In the genomic region with DNA sequence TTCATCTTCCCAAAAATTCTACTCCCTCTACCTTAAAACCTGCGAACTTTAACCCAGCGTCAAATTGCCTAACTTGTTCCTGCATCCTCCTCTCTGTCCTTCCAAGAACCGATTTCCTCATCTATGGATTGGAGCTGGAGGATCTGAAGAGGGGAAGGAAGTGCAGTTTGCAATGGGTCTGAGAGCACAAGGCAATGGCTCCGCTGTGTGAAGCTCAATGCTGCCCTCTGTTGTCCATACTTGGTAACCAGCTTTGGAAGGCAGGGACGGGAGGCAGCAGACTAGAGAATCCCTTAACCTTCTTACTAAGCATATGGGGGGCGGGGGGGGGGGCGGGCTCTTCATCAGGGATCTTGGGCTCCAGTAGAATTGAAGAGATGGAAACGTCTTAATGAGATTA, we compare ENCODE assay signal across 9 mouse cellular contexts. TPM values are rescaled to one million over a fixed set of nuclear protein-coding genes. Genes with fewer than 3 reads are reported as not detected.
DNase-seq lines count a peak whose midpoint lies in the region; ATAC-seq and TF ChIP-seq lines count a peak whose summit lies in the region.
"Had no signal": no experiment of that assay in that cellular context is flagged by ENCODE, and none has a peak within 500 bp of the region (broad histone marks: within the 10 kb centered on the region; RNA-seq: fewer than 3 reads in every experiment).

No protein-coding gene starts in this region.

- H3K36me3 ChIP-seq in hindbrain, embryonic 10.5 days = no peaks in the 10 kb centered on the region
- no peaks in the 10 kb centered on the region for H3K36me3 ChIP-seq in hindbrain, embryonic 12.5 days
- H3K36me3 ChIP-seq in hindbrain, postnatal 0 days (ENCODE audit: insufficient read depth, low read length) = no peaks in the 10 kb centered on the region
- H3K36me3 ChIP-seq in midbrain, embryonic 12.5 days = no peaks in the 10 kb centered on the region
- no peaks in the 10 kb centered on the region for H3K36me3 ChIP-seq in small intestine, adult 2 months (ENCODE audit: control insufficient read depth, insufficient read depth, low read length)

- peak; percentile 98 for TF ChIP-seq CTCF in embryonic fibroblast, embryonic 13.5 days (IDR thresholded peaks at IDR 0.05; ENCODE audit: borderline replicate concordance, insufficient read depth, low read length)
- TF ChIP-seq CTCF in hindbrain, postnatal 0 days (IDR thresholded peaks at IDR 0.05; ENCODE audit: low read depth) = peak; percentile 92
- TF ChIP-seq CTCF in small intestine, adult 2 months (IDR thresholded peaks at IDR 0.05; ENCODE audit: extremely low read depth, insufficient read length, insufficient replicate concordance, low read depth, low read length) = peak; percentile 77; the same call in 1 of the 2 replicates

- no peak overlapping the region for H3K4me3 ChIP-seq in hindbrain, embryonic 10.5 days
- no peak overlapping the region for H3K4me3 ChIP-seq in hindbrain, embryonic 12.5 days
- no peak overlapping the region for H3K4me3 ChIP-seq in embryonic fibroblast, embryonic 13.5 days (ENCODE audit: insufficient read depth, low read length)
- no peak overlapping the region for H3K4me3 ChIP-seq in hindbrain, postnatal 0 days (ENCODE audit: low read length)
- H3K4me3 ChIP-seq in midbrain, embryonic 12.5 days = no peak overlapping the region
- no peak overlapping the region for H3K4me3 ChIP-seq in small intestine, adult 2 months (ENCODE audit: low read depth, low read length)
- H3K4me3 ChIP-seq: myocyte had no signal

- H3K27me3 ChIP-seq in hindbrain, embryonic 10.5 days (ENCODE audit: insufficient read depth, poor library complexity, severe bottlenecking) = peaks cover 81% of the 10 kb centered on the region
- peaks cover 91% of the 10 kb centered on the region for H3K27me3 ChIP-seq in hindbrain, embryonic 12.5 days
- H3K27me3 ChIP-seq in hindbrain, postnatal 0 days (ENCODE audit: insufficient read depth, low read length) = peaks cover 45% of the 10 kb centered on the region
- H3K27me3 ChIP-seq in midbrain, embryonic 12.5 days = peaks cover 78% of the 10 kb centered on the region
- peaks cover 21% of the 10 kb centered on the region for H3K27me3 ChIP-seq in small intestine, adult 2 months (ENCODE audit: control insufficient read depth, insufficient read depth, low read length)

- intact Hi-C loops in left cerebral cortex, postnatal 14 days (cut with DNase I) = loop anchor here (1.0 to 2.0 kb wide), 2 partner anchors 77 to 250 kb away; no protein-coding TSS in a partner anchor

- no peak overlapping the region for H3K4me2 ChIP-seq in hindbrain, embryonic 12.5 days (replicated peaks)
- no peak overlapping the region for H3K4me2 ChIP-seq in hindbrain, postnatal 0 days (ENCODE audit: low read depth, low read length)
- no peak overlapping the region for H3K4me2 ChIP-seq in midbrain, embryonic 12.5 days (replicated peaks)

- no peaks in the 10 kb centered on the region for H3K9me3 ChIP-seq in hindbrain, embryonic 10.5 days
- no peaks in the 10 kb centered on the region for H3K9me3 ChIP-seq in hindbrain, embryonic 12.5 days (replicated peaks)
- no peaks in the 10 kb centered on the region for H3K9me3 ChIP-seq in hindbrain, postnatal 0 days (ENCODE audit: low read length)
- no peaks in the 10 kb centered on the region for H3K9me3 ChIP-seq in midbrain, embryonic 12.5 days

- ATAC-seq in hindbrain, embryonic 12.5 days (ENCODE audit: low FRiP score) = no peak
- ATAC-seq in hindbrain, postnatal 0 days = peak; percentile 73
- ATAC-seq in midbrain, embryonic 12.5 days (ENCODE audit: low FRiP score, low read depth) = peak; percentile 8; the same call in 1 of the 2 replicates

- H3K4me1 ChIP-seq in hindbrain, embryonic 10.5 days (replicated peaks) = peaks cover 46% of the 10 kb centered on the region
- H3K4me1 ChIP-seq in hindbrain, embryonic 12.5 days = peaks cover 33% of the 10 kb centered on the region
- no peaks in the 10 kb centered on the region for H3K4me1 ChIP-seq in embryonic fibroblast, embryonic 13.5 days (ENCODE audit: control insufficient read depth, insufficient read depth, low read length)
- 0 out of 2 replicates have a peak, but pooled peaks cover 4% of the 10 kb centered on the region for H3K4me1 ChIP-seq in hindbrain, postnatal 0 days (ENCODE audit: insufficient read depth, low read length)
- peaks cover 37% of the 10 kb centered on the region for H3K4me1 ChIP-seq in midbrain, embryonic 12.5 days
- peaks cover 5% of the 10 kb centered on the region; the same call in 1 of the 2 replicates for H3K4me1 ChIP-seq in small intestine, adult 2 months (ENCODE audit: control insufficient read depth, insufficient read depth, insufficient read length, low read length)

- H3K9ac ChIP-seq in hindbrain, embryonic 12.5 days = no peak overlapping the region
- H3K9ac ChIP-seq in hindbrain, postnatal 0 days (replicated peaks; ENCODE audit: low read length) = no peak overlapping the region
- no peak overlapping the region for H3K9ac ChIP-seq in midbrain, embryonic 12.5 days (replicated peaks)

- under 1% methylated on average over 8 of the region's 8 CpGs for WGBS in hindbrain, embryonic 10.5 days
- 0% methylated on average over 8 of the region's 8 CpGs for WGBS in hindbrain, embryonic 12.5 days
- 0% methylated on average over 8 of the region's 8 CpGs for WGBS in hindbrain, postnatal 0 days
- 0% methylated on average over 8 of the region's 8 CpGs for WGBS in midbrain, embryonic 12.5 days
- WGBS in small intestine, adult 2 months = 2% methylated on average over 8 of the region's 8 CpGs

- DNase-seq in hindbrain, embryonic 10.5 days (ENCODE audit: low spot score) = peak; percentile 81
- DNase-seq in brain, adult 2 months (ENCODE audit: low read depth, low spot score) = peak; percentile 87
- DNase-seq in hindbrain, postnatal 0 days (ENCODE audit: low spot score) = peak; percentile 91
- DNase-seq in left cerebral cortex, postnatal 14 days (ENCODE audit: low spot score in 2 of 2) = peak; percentile 73 to 87

- TF ChIP-seq POLR2A in embryonic fibroblast, embryonic 13.5 days (IDR thresholded peaks at IDR 0.05; ENCODE audit: low read depth, low read length) = no peak
- no peak for TF ChIP-seq POLR2A in small intestine, adult 2 months (IDR thresholded peaks at IDR 0.05; ENCODE audit: low read depth, low read length)

- H3K27ac ChIP-seq in hindbrain, embryonic 10.5 days = no peak overlapping the region
- no peak overlapping the region for H3K27ac ChIP-seq in hindbrain, embryonic 12.5 days
- no peak overlapping the region for H3K27ac ChIP-seq in embryonic fibroblast, embryonic 13.5 days (ENCODE audit: insufficient read depth, low read length)
- no peak overlapping the region for H3K27ac ChIP-seq in hindbrain, postnatal 0 days
- no peak overlapping the region for H3K27ac ChIP-seq in midbrain, embryonic 12.5 days (replicated peaks)
- H3K27ac ChIP-seq in small intestine, adult 2 months (ENCODE audit: insufficient read depth, low read depth, low read length) = no peak overlapping the region

RNA-seq across cellular contexts. Expression of a gene that starts 37.0 kb away (rescaled TPM):
- polyA plus RNA-seq in hindbrain, embryonic 10.5 days (2016; fragmentation: Nextera tagmentation; extraction: Ambion mirVana) = 2.6 and 4.4 TPM in 2 replicates
- polyA plus RNA-seq in hindbrain, embryonic 12.5 days (2016; fragmentation: Nextera tagmentation; extraction: Ambion mirVana) = 7.3 and 7.7 TPM in 2 replicates
- not detected in 2 replicates for polyA plus RNA-seq in embryonic fibroblast, embryonic 13.5 days (2011; ENCODE audit: insufficient read length, low read depth, missing spikeins)
- total RNA-seq in hindbrain, postnatal 0 days (2014; rRNA removed) = 17.6 and 48.1 TPM in 2 replicates
- 23.2 and 25.2 TPM in 2 replicates for polyA plus RNA-seq in hindbrain, postnatal 0 days (2015; fragmentation: Nextera tagmentation; extraction: Ambion mirVana)
- 10 to 100 TPM; 86.6 to 90.7 TPM for total RNA-seq in left cerebral cortex, postnatal 14 days (2021)
- 4.5 and 5.5 TPM in 2 replicates for polyA plus RNA-seq in midbrain, embryonic 12.5 days (2016; fragmentation: Nextera tagmentation; extraction: Ambion mirVana)
- 57.9 and 89.2 TPM in 2 replicates for polyA plus RNA-seq in small intestine, adult 2 months (2012; rRNA removed)

RNA-seq across cellular contexts. Expression of a gene that starts 41.0 kb away (rescaled TPM):
- polyA plus RNA-seq in hindbrain, embryonic 10.5 days (2016; fragmentation: Nextera tagmentation; extraction: Ambion mirVana) = 3.2 and 4.0 TPM in 2 replicates
- 10.1 and 14.7 TPM in 2 replicates for polyA plus RNA-seq in hindbrain, embryonic 12.5 days (2016; fragmentation: Nextera tagmentation; extraction: Ambion mirVana)
- polyA plus RNA-seq in embryonic fibroblast, embryonic 13.5 days (2011; ENCODE audit: insufficient read length, low read depth, missing spikeins) = not detected in 2 replicates
- total RNA-seq in hindbrain, postnatal 0 days (2014; rRNA removed) = 3.3 and 4.5 TPM in 2 replicates
- 3.9 and 4.3 TPM in 2 replicates for polyA plus RNA-seq in hindbrain, postnatal 0 days (2015; fragmentation: Nextera tagmentation; extraction: Ambion mirVana)
- under 1 TPM in 1 of 2 experiments, not detected in 1; 0.18 TPM for total RNA-seq in left cerebral cortex, postnatal 14 days (2021)
- polyA plus RNA-seq in midbrain, embryonic 12.5 days (2016; fragmentation: Nextera tagmentation; extraction: Ambion mirVana) = 18.2 and 18.3 TPM in 2 replicates
- polyA plus RNA-seq in small intestine, adult 2 months (2012; rRNA removed) = not detected in 2 replicates
